Mouse (Mus musculus) liver, postnatal 0 days (tissue): ENCODE results near the gene Stk4.

ENCODE experiments used
- CTCF ChIP-seq: sonication (generic); IDR thresholded peaks from 2 replicates; pipeline ENCODE4 v1.5.1; 2016; ENCODE audit warnings: antibody characterized with exemption, low read depth
- EP300 ChIP-seq: IDR thresholded peaks from 2 replicates; pipeline ENCODE4 v1.6.1; 2016; ENCODE audit warnings: antibody characterized with exemption, low read depth, mild to moderate bottlenecking

- TF ChIP-seq CTCF = no peak
- TF ChIP-seq EP300 = no peak
Observed at GRCm38 (mm10) chr2:164150086-164150760, 80.1 kb downstream of the Stk4 start.
